Mouse (Mus musculus) ES-E14 (cell line): ENCODE results near the gene Ksr2. TPM values are rescaled to one million over a fixed set of nuclear protein-coding genes. Genes with fewer than 3 reads are reported as not detected.

Experiments
- DNase-seq: peaks from one replicate; pipeline ENCODE4 v3.0.0-alpha.2; 2013; ENCODE audit warnings: low read depth, low spot score
- H3K27ac ChIP-seq: 2 replicates; pipeline ENCODE4 v1.5.1; 2012; ENCODE audit warnings: low read depth, mild to moderate bottlenecking, low read length, moderate library complexity, mixed read lengths; ENCODE audit not compliant: poor library complexity, insufficient read depth, severe bottlenecking
- H3K36me3 ChIP-seq: 2 replicates; pipeline ENCODE4 v1.6.1; 2012; ENCODE audit warnings: mild to moderate bottlenecking, low read length, moderate library complexity, mixed read lengths; ENCODE audit not compliant: control insufficient read depth, poor library complexity, insufficient read depth, severe bottlenecking
- H3K4me1 ChIP-seq, 2 experiments: fragments of 150-350 bp in 1 of 2; sonication (generic) in 1 of 2; 2 replicates each; pipeline ENCODE4 v1.6.1; 2012; ENCODE audit warnings: low read length in 2 of 2, mild to moderate bottlenecking in 1 of 2, mixed read lengths in 1 of 2; ENCODE audit not compliant: control insufficient read depth in 2 of 2, insufficient read depth in 2 of 2, poor library complexity in 1 of 2
- H3K4me3 ChIP-seq, 2 experiments: fragments of 150-350 bp in 1 of 2; sonication (generic) in 1 of 2; 2 replicates each; pipeline ENCODE4 v1.5.1; 2012; ENCODE audit warnings: low read length in 2 of 2, low read depth in 1 of 2, mild to moderate bottlenecking in 1 of 2, mixed read lengths in 1 of 2; ENCODE audit not compliant: insufficient read depth in 1 of 2, poor library complexity in 1 of 2, severe bottlenecking in 1 of 2
- H3K9ac ChIP-seq: 2 replicates; pipeline ENCODE4 v1.6.1; 2012; ENCODE audit warnings: low read depth, mild to moderate bottlenecking, low read length, mixed read lengths; ENCODE audit not compliant: poor library complexity, insufficient read depth, severe bottlenecking
- H3K9me3 ChIP-seq: fragments of 150-350 bp; sonication (generic); 2 replicates; pipeline ENCODE4 v1.6.1; 2012; ENCODE audit warnings: low read depth, mild to moderate bottlenecking, low read length; ENCODE audit not compliant: control insufficient read depth, insufficient read depth
- CHD2 ChIP-seq: IDR thresholded peaks from 2 replicates; pipeline ENCODE4 v1.6.1; 2014; ENCODE audit warnings: mild to moderate bottlenecking, low read depth, low read length, inconsistent platforms
- HCFC1 ChIP-seq: IDR thresholded peaks from 2 replicates; pipeline ENCODE4 v1.6.1; 2012; ENCODE audit warnings: low read length, inconsistent platforms, borderline replicate concordance; ENCODE audit not compliant: insufficient read depth
- MAFK ChIP-seq: IDR thresholded peaks from 2 replicates; pipeline ENCODE4 v1.6.1; 2014; ENCODE audit warnings: mild to moderate bottlenecking, low read depth, low read length, inconsistent platforms; ENCODE audit not compliant: insufficient read depth
- ZC3H11A ChIP-seq: IDR thresholded peaks from 2 replicates; pipeline ENCODE4 v1.6.1; 2012; ENCODE audit warnings: low read depth, mild to moderate bottlenecking, inconsistent platforms, low read length, borderline replicate concordance
- ZNF384 ChIP-seq: IDR thresholded peaks from 2 replicates; pipeline ENCODE4 v1.6.1; 2012; ENCODE audit warnings: low read depth, low read length, inconsistent platforms
- in situ Hi-C, 2 experiments: fragments of 600-800 bp; cut with MboI; formaldehyde crosslinking; loops; one replicate each; pipeline ENCODE4 v1.15.1; 2025; ENCODE audit warnings: low sequenced_read_pairs in 2 of 2, inconsistent platforms in 1 of 2; ENCODE audit not compliant: unreplicated experiment in 2 of 2
- total RNA-seq: library from RNA; depleted of rRNA; stranded (reverse); fragments of 300-350 nt; gene quantifications from 2 replicates; pipeline ENCODE4 v1.2.3, GENCODE M21; 2012

Ksr2 gene
- total RNA-seq, 1 experiment: 0.67 TPM

GRCm38 (mm10) chr5:117457583-117457982 lies 43.8 kb downstream of the Ksr2 start:
- TF ChIP-seq ZC3H11A: no peak
- no peak for TF ChIP-seq MAFK
- no peak for TF ChIP-seq CHD2
- TF ChIP-seq HCFC1: no peak
- no peak for TF ChIP-seq ZNF384
- DNase-seq: no peak
- in situ Hi-C loops: no loop called here
- Histone ChIP-seq H3K9ac (no peak overlapping the region), H3K36me3 (no peaks in the 10 kb centered on the region), H3K4me1 (peaks cover 0 to 24% of the 10 kb centered on the region in 2 experiments; a peak in 2 of 4 replicates), H3K9me3 (no peaks in the 10 kb centered on the region), H3K4me3 (no peak overlapping the region), H3K27ac (no peak overlapping the region)

DNA sequence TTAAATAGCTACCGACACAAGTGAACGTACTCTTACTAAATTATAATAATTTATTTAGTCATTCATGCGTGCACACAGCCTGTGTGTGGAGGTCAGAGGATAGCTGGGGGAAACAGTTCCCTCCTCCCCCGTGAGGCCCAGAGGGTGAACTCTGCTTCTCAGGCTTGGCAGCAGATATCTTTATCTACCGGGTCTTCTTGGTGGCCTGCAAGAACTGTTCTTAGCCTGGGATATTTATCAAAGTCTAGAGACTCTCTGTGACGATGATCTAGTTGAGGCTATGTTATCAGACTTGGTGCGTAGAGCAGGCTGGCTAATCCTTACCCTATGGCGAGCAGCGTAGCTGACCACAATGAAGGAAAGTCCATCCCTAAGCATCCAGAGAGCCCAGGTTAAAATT lies 45.1 kb downstream of the Ksr2 start:
- Histone ChIP-seq H3K9ac (no peak overlapping the region), H3K36me3 (no peaks in the 10 kb centered on the region), H3K9me3 (no peaks in the 10 kb centered on the region), H3K4me3 (no peak overlapping the region), H3K4me1 (peaks cover 0 to 24% of the 10 kb centered on the region in 2 experiments; a peak in 2 of 4 replicates), H3K27ac (no peak overlapping the region)
- TF ChIP-seq MAFK: no peak
- no peak for TF ChIP-seq HCFC1
- no peak for TF ChIP-seq CHD2
- no peak for TF ChIP-seq ZC3H11A
- no peak for TF ChIP-seq ZNF384
- in situ Hi-C loops: no loop called here
- DNase-seq: no peak

DNA sequence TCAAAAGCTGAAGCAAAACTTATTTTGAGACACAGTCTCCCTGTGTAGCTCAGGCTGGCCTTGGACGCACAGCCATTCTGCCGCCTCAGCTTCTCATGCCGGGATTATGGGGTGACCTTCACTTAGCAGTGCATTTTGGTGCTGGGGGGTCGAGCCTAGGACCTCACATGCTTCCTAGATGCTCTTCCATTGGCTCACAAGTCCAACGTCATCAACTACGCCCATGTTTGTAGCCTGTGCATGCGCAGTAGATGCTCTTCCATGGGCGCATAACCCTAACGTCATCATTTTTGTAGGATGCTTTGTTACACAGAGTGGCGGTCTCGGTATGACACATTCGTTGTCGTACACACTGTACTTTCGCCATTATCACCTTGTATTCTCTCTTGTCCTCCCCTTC lies 46.5 kb downstream of the Ksr2 start:
- Histone ChIP-seq H3K36me3 (no peaks in the 10 kb centered on the region), H3K9me3 (no peaks in the 10 kb centered on the region), H3K4me1 (peaks cover 0 to 20% of the 10 kb centered on the region in 2 experiments; a peak in 2 of 4 replicates), H3K9ac (no peak overlapping the region), H3K4me3 (no peak overlapping the region), H3K27ac (no peak overlapping the region)
- in situ Hi-C loops: no loop called here
- DNase-seq: no peak
- TF ChIP-seq MAFK (peak; percentile 13; the same call in 1 of the 2 replicates), HCFC1 (no peak)

DNA sequence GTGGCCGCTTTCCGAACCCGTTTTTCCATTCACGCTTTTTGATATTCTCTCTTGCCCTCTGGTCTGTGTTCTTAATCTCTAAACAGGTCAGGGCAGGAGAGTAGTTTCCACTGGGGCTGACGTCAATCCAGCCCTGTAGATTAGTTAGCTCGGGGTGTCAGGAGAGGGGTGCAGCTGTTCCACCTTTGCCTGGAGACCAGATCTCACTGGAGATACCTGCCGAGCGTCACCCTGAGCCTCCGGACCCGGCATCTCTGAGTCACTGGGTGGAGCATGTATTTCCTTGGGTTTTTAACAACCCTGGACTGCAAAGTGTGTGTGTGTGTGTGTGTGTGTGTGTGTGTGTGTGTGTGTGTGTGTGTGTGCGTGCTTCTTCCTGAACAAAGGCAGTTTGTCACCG lies 53.3 kb downstream of the Ksr2 start:
- H3K36me3 ChIP-seq: no peaks in the 10 kb centered on the region
- no peak for DNase-seq
- TF ChIP-seq MAFK: no peak
- no peak for TF ChIP-seq ZC3H11A
- no peak for TF ChIP-seq CHD2
- TF ChIP-seq ZNF384: no peak
- TF ChIP-seq HCFC1: no peak
- no peaks in the 10 kb centered on the region for H3K9me3 ChIP-seq
- H3K4me3 ChIP-seq: no peak overlapping the region
- no peaks in the 10 kb centered on the region for H3K4me1 ChIP-seq
- no peak overlapping the region for H3K9ac ChIP-seq
- no peak overlapping the region for H3K27ac ChIP-seq
- in situ Hi-C loops: no loop called here

- in situ Hi-C loops: no loop called here
- H3K36me3 ChIP-seq: no peaks in the 10 kb centered on the region
- no peaks in the 10 kb centered on the region for H3K9me3 ChIP-seq
- no peak overlapping the region for H3K4me3 ChIP-seq
- no peak for TF ChIP-seq MAFK
- no peak for TF ChIP-seq HCFC1
- TF ChIP-seq ZC3H11A: no peak
- no peak for TF ChIP-seq CHD2
- TF ChIP-seq ZNF384: no peak
- H3K4me1 ChIP-seq: no peaks in the 10 kb centered on the region
- no peak overlapping the region for H3K9ac ChIP-seq
- H3K27ac ChIP-seq: no peak overlapping the region
- no peak for DNase-seq
Observed at GRCm38 (mm10) chr5:117468961-117469360, 55.2 kb downstream of the Ksr2 start.
